Mouse (Mus musculus) midbrain, embryonic 13.5 days (tissue): ENCODE measurements around the gene Atp5c1. TPM values are rescaled to one million over a fixed set of nuclear protein-coding genes. Genes with fewer than 3 reads are reported as not detected.

Experiments
- polyA plus RNA-seq: library from polyadenylated mRNA; unstranded; fragments of >200 nt; fragmentation: Nextera tagmentation; extraction: Ambion mirVana; gene quantifications from 2 replicates; pipeline ENCODE4 v1.2.1, GENCODE M21; 2015

Atp5c1 gene
- polyA plus RNA-seq, 1 experiment from 2014 or later: 500 TPM

Other genes with a start within 250 kb of the Atp5c1 start
- 1.7 and 3.9 TPM in 2 replicates for gene 4930412O13Rik, start 199.3 kb downstream of the Atp5c1 start, polyA plus RNA-seq
- gene 9230102O04Rik, start 191.0 kb downstream of the Atp5c1 start, polyA plus RNA-seq: 3.5 and 5.3 TPM in 2 replicates
- gene Gata3, start 190.5 kb downstream of the Atp5c1 start, polyA plus RNA-seq: 94.8 and 119 TPM in 2 replicates
- 16.4 and 18.0 TPM in 2 replicates for gene Taf3, start 31.9 kb downstream of the Atp5c1 start, polyA plus RNA-seq
- gene Kin, start 83 bp upstream of the Atp5c1 start, polyA plus RNA-seq: 39.0 and 39.6 TPM in 2 replicates
- gene Itih2, start 50.9 kb upstream of the Atp5c1 start, polyA plus RNA-seq: 0.81 and 1.0 TPM in 2 replicates
- gene Itih5, start 73.1 kb upstream of the Atp5c1 start, polyA plus RNA-seq: 4.7 and 6.2 TPM in 2 replicates